Mouse (Mus musculus): ENCODE results near the gene Myo3a. TPM values are rescaled to one million over a fixed set of nuclear protein-coding genes. Genes with fewer than 3 reads are reported as not detected.

Gene Myo3a
- total RNA-seq, 2 experiments from 2014 or later = 0.12 to 0.16 TPM

Small RNAs within 50 kb of the gene (microRNA-seq; reads per million reads assigned to microRNA genes)
- gene Gm23636 (not detected), gene Mir3967 (not detected)

All from left cerebral cortex, postnatal 4 days (tissue).